Mouse (Mus musculus): ENCODE data around the gene Tgfb1i1. TPM values are rescaled to one million over a fixed set of nuclear protein-coding genes. Genes with fewer than 3 reads are reported as not detected.

Tgfb1i1 gene
- polyA plus RNA-seq, 1 experiment from 2014 or later: 50.9 TPM

DNA sequence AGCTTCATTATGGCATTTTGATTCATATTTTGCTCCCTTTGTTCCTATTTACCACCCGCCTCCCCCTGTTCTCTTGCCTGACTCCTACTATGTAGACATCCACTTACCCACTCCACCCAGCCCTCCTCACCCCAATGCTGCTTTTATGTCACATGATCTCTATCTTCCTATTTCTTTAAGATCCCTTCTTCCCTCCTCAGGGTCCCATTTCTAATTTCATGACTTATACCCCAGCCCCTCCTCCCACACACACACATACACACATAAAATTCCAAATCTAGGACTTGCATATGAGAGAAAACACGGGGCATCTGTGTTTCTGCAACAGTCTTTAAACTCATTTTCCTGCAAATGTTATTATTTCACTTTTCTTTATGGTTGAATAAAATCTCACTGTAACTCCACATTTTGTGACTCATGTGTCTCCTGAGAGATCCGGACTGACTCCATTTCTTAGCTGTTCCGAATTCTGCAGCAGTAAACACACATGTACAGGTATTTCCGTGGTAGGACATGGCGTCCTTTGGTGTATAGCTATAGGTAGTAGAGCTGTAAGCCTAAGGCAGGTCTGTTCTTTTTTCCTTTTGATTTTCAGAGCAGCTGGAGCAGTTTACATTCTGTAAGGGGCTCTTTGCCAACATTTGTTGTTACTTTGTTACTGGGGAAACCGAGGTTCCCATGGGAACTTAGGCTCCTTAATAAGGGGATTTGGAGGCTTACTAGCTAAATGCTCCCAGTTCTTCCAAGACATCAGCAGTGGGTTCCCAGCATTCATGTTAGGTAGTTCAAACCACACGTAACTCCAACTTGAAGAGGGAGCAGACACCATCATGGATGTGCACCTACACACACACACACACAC is 52.1 kb downstream of the Tgfb1i1 start:
- Histone ChIP-seq H3K36me3 (peaks cover 13% of the 10 kb centered on the region; the same call in 1 of the 2 replicates), H3K27ac (peak overlapping the region; percentile 94), H3K4me1 (replicated peaks) (peaks cover 25% of the 10 kb centered on the region), H3K9me3 (no peaks in the 10 kb centered on the region), H3K27me3 (ENCODE audit: insufficient read depth, poor library complexity, severe bottlenecking) (no peaks in the 10 kb centered on the region), H3K4me3 (peak overlapping the region; percentile 90)
- no peak for DNase-seq (ENCODE audit: low spot score)
- 82% methylated on average over 8 of the region's 8 CpGs for WGBS

DNA sequence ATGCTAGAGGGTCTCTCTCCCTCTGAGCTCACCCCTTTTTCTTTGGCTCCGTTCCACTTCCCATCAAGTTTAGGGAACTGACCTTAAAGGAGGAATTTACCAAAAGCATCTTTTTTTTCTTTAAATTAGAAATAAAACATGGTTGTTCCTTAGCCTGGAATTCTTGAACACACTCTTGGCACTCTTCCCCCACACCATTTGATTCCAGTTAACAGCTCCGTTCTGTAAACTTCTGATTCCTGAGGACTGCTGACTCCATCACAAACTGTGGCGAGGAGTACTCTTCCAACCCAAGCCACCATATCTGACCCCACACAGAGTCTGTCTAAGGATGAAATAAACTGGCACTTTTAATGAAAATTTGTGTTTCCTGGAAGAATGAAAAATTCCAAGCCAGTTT is 54.3 kb downstream of the Tgfb1i1 start:
- Histone ChIP-seq H3K27ac (no peak overlapping the region), H3K36me3 (peaks cover 1% of the 10 kb centered on the region; the same call in 1 of the 2 replicates), H3K4me3 (no peak overlapping the region), H3K9me3 (no peaks in the 10 kb centered on the region), H3K4me1 (replicated peaks) (peaks cover 25% of the 10 kb centered on the region), H3K27me3 (ENCODE audit: insufficient read depth, poor library complexity, severe bottlenecking) (no peaks in the 10 kb centered on the region)
- DNase-seq (ENCODE audit: low spot score): no peak
- WGBS: 82% methylated on average over 3 of the region's 3 CpGs

DNA sequence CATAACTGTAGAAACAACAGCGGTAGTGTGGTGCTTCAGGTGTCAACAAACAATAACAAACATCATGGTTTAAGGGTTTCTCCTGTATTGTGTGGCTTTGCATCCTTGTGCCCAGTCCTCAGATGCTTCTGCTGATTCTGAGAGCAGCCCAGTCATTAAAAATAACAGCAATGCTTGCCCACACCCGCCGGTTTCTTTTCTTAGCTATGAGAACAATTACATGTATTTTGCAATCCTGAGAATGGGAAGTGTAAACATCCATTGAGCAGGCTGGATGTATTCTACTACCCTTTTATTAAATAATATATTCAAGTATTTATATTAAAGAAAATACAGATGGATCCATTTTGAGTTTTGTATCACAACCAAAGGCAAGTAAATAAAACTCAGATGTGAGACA is 55.5 kb downstream of the Tgfb1i1 start:
- no peak for DNase-seq (ENCODE audit: low spot score)
- Histone ChIP-seq H3K4me3 (no peak overlapping the region), H3K27ac (no peak overlapping the region), H3K36me3 (no peaks in the 10 kb centered on the region), H3K9me3 (no peaks in the 10 kb centered on the region), H3K4me1 (replicated peaks) (peaks cover 17% of the 10 kb centered on the region), H3K27me3 (ENCODE audit: insufficient read depth, poor library complexity, severe bottlenecking) (no peaks in the 10 kb centered on the region)
- 83% methylated on average over 3 of the region's 3 CpGs for WGBS

DNA sequence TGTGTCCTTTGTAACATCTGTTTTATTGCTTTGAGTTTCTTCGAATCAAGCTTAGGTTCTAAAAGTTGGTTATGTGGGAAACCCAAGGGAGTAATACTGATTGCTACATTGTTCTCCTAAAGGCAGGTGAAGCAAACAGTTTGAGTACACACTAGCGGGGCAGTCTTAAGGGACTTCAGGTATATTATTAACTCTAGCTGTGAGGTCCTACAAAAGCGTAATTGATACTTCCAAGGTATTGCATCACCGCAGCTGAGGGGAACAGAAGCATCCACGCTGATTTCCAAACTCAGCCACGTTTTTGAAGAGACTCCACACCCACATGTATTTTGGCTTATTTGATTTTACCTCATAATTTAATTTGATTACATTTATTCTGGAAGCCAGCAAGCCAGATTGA is 57.6 kb downstream of the Tgfb1i1 start:
- WGBS: 78% methylated on average over 6 of the region's 6 CpGs
- Histone ChIP-seq H3K36me3 (no peaks in the 10 kb centered on the region), H3K9me3 (no peaks in the 10 kb centered on the region), H3K27ac (no peak overlapping the region), H3K4me3 (no peak overlapping the region), H3K4me1 (replicated peaks) (no peaks in the 10 kb centered on the region; the same call in 1 of the 2 replicates), H3K27me3 (ENCODE audit: insufficient read depth, poor library complexity, severe bottlenecking) (no peaks in the 10 kb centered on the region)
- no peak for DNase-seq (ENCODE audit: low spot score)

GRCm38 (mm10) chr7:128304907-128305306 is 58.3 kb downstream of the Tgfb1i1 start:
- H3K36me3 ChIP-seq: no peaks in the 10 kb centered on the region
- no peak overlapping the region for H3K27ac ChIP-seq
- no peaks in the 10 kb centered on the region for H3K27me3 ChIP-seq (ENCODE audit: insufficient read depth, poor library complexity, severe bottlenecking)
- peak; percentile 22 for DNase-seq (ENCODE audit: low spot score)
- H3K9me3 ChIP-seq: no peaks in the 10 kb centered on the region
- H3K4me3 ChIP-seq: no peak overlapping the region
- 13% methylated on average over 5 of the region's 5 CpGs for WGBS
- no peaks in the 10 kb centered on the region; the same call in 1 of the 2 replicates for H3K4me1 ChIP-seq (replicated peaks)

Other genes with a start within 250 kb of the Tgfb1i1 start
- not detected in 2 replicates for gene Trim72, start 242.9 kb upstream of the Tgfb1i1 start, polyA plus RNA-seq (2016; fragmentation: Nextera tagmentation; extraction: Ambion mirVana)
- 0.58 and 0.73 TPM in 2 replicates for gene Itgam, start 184.2 kb upstream of the Tgfb1i1 start, polyA plus RNA-seq (2016; fragmentation: Nextera tagmentation; extraction: Ambion mirVana)
- gene Gm49368, start 184.1 kb upstream of the Tgfb1i1 start, polyA plus RNA-seq (2016; fragmentation: Nextera tagmentation; extraction: Ambion mirVana): 0.04 TPM in 1 of 2 replicates, not detected in the other
- not detected in 2 replicates for gene Itgax, start 117.3 kb upstream of the Tgfb1i1 start, polyA plus RNA-seq (2016; fragmentation: Nextera tagmentation; extraction: Ambion mirVana)
- gene Itgad, start 92.4 kb upstream of the Tgfb1i1 start, polyA plus RNA-seq (2016; fragmentation: Nextera tagmentation; extraction: Ambion mirVana): not detected in 2 replicates
- 0.25 TPM in 1 of 2 replicates, not detected in the other for gene Cox6a2, start 40.4 kb upstream of the Tgfb1i1 start, polyA plus RNA-seq (2016; fragmentation: Nextera tagmentation; extraction: Ambion mirVana)
- gene Armc5, start 9.5 kb upstream of the Tgfb1i1 start, polyA plus RNA-seq (2016; fragmentation: Nextera tagmentation; extraction: Ambion mirVana): 16.7 and 19.6 TPM in 2 replicates
- 10.2 and 13.5 TPM in 2 replicates for gene 9130023H24Rik, start 8.8 kb upstream of the Tgfb1i1 start, polyA plus RNA-seq (2016; fragmentation: Nextera tagmentation; extraction: Ambion mirVana)
- gene Slc5a2, start 18.8 kb downstream of the Tgfb1i1 start, polyA plus RNA-seq (2016; fragmentation: Nextera tagmentation; extraction: Ambion mirVana): 0.29 TPM in 1 of 2 replicates, not detected in the other
- gene BC017158, start 51.4 kb downstream of the Tgfb1i1 start, polyA plus RNA-seq (2016; fragmentation: Nextera tagmentation; extraction: Ambion mirVana): 24.7 and 26.8 TPM in 2 replicates
- 6.8 and 11.5 TPM in 2 replicates for gene Rgs10, start 171.9 kb downstream of the Tgfb1i1 start, polyA plus RNA-seq (2016; fragmentation: Nextera tagmentation; extraction: Ambion mirVana)
- 22.4 and 26.0 TPM in 2 replicates for gene Tial1, start 214.9 kb downstream of the Tgfb1i1 start, polyA plus RNA-seq (2016; fragmentation: Nextera tagmentation; extraction: Ambion mirVana)

All from hindbrain, embryonic 10.5 days (tissue).